Comparison of ENCODE assay signal across 30 mouse cellular contexts in the genomic region with DNA sequence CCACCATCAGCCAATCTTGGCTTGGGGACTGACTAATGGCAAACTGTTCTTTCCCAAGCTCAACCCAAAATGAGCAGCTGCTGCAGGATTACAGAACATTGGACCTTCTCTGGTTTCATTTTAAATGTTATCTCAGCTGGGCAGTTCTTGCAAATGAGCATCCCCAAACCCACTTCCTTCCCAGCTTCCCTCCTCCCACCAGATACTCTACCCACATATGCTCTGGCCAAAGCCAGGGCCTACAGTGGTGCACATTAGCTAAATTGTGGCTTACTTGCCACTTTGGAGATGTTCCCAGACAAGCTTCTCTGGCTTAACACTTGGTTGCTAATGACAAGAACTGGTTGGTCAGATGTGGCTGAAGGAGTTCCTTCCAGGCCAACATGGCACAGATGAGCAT.
A peak's percentile ranks its signal among the peaks of the same experiment; 100 is the strongest.
DNase-seq lines count a peak whose midpoint lies in the region; ATAC-seq and TF ChIP-seq lines count a peak whose summit lies in the region.
"Had no signal": no experiment of that assay in that cellular context is flagged by ENCODE, and none has a peak within 500 bp of the region (broad histone marks: within the 10 kb centered on the region; RNA-seq: fewer than 3 reads in every experiment).

No protein-coding gene starts in this region.

- TF ChIP-seq CTCF in layer of hippocampus, adult 2 months (conservative IDR thresholded peaks at IDR 0.05), result no peak

- H3K27ac ChIP-seq in layer of hippocampus, adult 2 months, result peak overlapping the region; percentile 68
- H3K27ac ChIP-seq: forebrain, embryonic 10.5 days; forebrain, embryonic 15.5 days; heart, adult 2 months; hindbrain, embryonic 15.5 days; limb, embryonic 10.5 days; limb, embryonic 15.5 days; liver, embryonic 13.5 days; macrophage; midbrain, embryonic 10.5 days; neural tube, embryonic 12.5 days had no signal

- peak; percentile 93 to 95 for ATAC-seq in hematopoietic stem cell, adult 5-6 weeks (replicated peaks in 1 of 2; ENCODE audit: insufficient read depth in 1 of 2, low FRiP score in 2 of 2, low TSS enrichment in 1 of 2, low read depth in 1 of 2, poor library complexity in 2 of 2, severe bottlenecking in 2 of 2)
- no peak for ATAC-seq in megakaryocyte, adult 5-6 weeks (ENCODE audit: poor library complexity, severe bottlenecking)
- ATAC-seq: forebrain, embryonic 15.5 days; lung, postnatal 0 days; midbrain, embryonic 16.5 days had no signal

- DNase-seq in layer of hippocampus, adult 2 months (ENCODE audit: low spot score in 2 of 2), result no peak
- DNase-seq in layer of hippocampus, postnatal 36 days, result no peak
- DNase-seq in 416B (ENCODE audit: low read depth), result peak; percentile 47
- DNase-seq in Muller cell, postnatal 12 days (ENCODE audit: inconsistent ontology term), result peak; percentile 79
- DNase-seq in spleen, adult 18-20 months, result no peak
- DNase-seq: adrenal gland, adult 8-10 months; cerebellum, adult 11 months; cerebellum, adult 9-10 months; gastrocnemius, postnatal 36 days; heart, adult 2 months; heart, postnatal 4 days; kidney, adult 18-20 months; kidney, postnatal 36 days; liver, embryonic 13.5 days; lung, adult 18-20 months; thymus, postnatal 14 days had no signal

- H3K4me3 ChIP-seq in layer of hippocampus, adult 2 months, result no peak overlapping the region
- H3K4me3 ChIP-seq: forebrain, embryonic 10.5 days; forebrain, embryonic 15.5 days; heart, adult 2 months; heart, embryonic 12.5 days; hindbrain, embryonic 15.5 days; limb, embryonic 10.5 days; limb, embryonic 15.5 days; liver, embryonic 13.5 days; midbrain, embryonic 10.5 days; myocyte; neural tube, embryonic 12.5 days had no signal

Comparison
In these comparisons a context has a peak if more than half of its experiments do, and no peak if none do; other contexts are left out.
1. DNase-seq: peak in 416B (single experiment) and Muller cell, postnatal 12 days (single experiment); none in layer of hippocampus, adult 2 months (0 of 2), layer of hippocampus, postnatal 36 days (0 of 2) and spleen, adult 18-20 months (0 of 2).